In the genomic region with DNA sequence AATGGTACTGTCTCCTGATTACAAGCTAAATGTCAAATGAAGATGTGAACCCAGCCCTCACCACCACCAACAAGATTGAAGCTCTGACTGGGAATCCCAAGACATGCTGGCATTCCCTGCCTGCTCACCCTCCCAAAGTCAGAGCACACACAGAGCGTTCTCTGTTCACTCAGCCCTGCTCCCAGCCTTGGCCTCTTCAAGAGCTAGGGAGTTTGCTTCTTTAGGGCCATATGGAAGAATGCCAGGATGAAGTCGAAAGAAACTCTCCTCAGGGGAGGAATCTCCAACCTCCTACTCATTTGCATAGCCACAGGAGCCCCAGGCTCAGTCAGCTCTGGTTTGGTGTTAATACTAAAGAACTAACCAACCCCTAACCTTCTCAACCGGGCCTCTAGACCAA, we compare ENCODE assay signal across 14 mouse cellular contexts.
DNase-seq lines count a peak whose midpoint lies in the region; ATAC-seq and TF ChIP-seq lines count a peak whose summit lies in the region.
"Had no signal": no experiment of that assay in that cellular context is flagged by ENCODE, and none has a peak within 500 bp of the region (broad histone marks: within the 10 kb centered on the region; RNA-seq: fewer than 3 reads in every experiment).

No protein-coding gene starts in this region.

- peak; percentile 57 for ATAC-seq in forebrain, embryonic 14.5 days
- ATAC-seq in forebrain, embryonic 11.5 days (replicated peaks; ENCODE audit: low FRiP score) = no peak
- peak; percentile 77; the same call in 1 of the 2 replicates for ATAC-seq in lung, embryonic 14.5 days (ENCODE audit: insufficient read depth)
- peak; percentile 71; the same call in 1 of the 2 replicates for ATAC-seq in midbrain, embryonic 16.5 days
- no peak for ATAC-seq in erythroblast, adult 5-6 weeks (replicated peaks; ENCODE audit: low FRiP score, poor library complexity, severe bottlenecking)

- peak; percentile 33 for DNase-seq in forebrain, embryonic 14.5 days (ENCODE audit: low spot score)
- no peak for DNase-seq in forebrain, embryonic 11.5 days (ENCODE audit: low spot score)
- DNase-seq in lung, embryonic 14.5 days = peak; percentile 81
- DNase-seq in lung, postnatal 4 days = no peak
- DNase-seq in NIH3T3 (ENCODE audit: low read depth) = peak; percentile 34
- DNase-seq in c-Kit-positive CD71-positive TER-119-positive erythroid progenitor cells, embryonic 14.5 days (ENCODE audit: low spot score) = no peak
- DNase-seq: cerebellum, postnatal 25 days; kidney, adult 11 months; lung, postnatal 36 days; retina, postnatal 1 day had no signal

- H3K4me1 ChIP-seq in forebrain, embryonic 14.5 days (ENCODE audit: control insufficient read depth, insufficient read depth, low read length) = no peaks in the 10 kb centered on the region
- H3K4me1 ChIP-seq in forebrain, embryonic 11.5 days (replicated peaks; ENCODE audit: control insufficient read depth, insufficient read depth, low read length) = no peaks in the 10 kb centered on the region
- H3K4me1 ChIP-seq in lung, embryonic 14.5 days (ENCODE audit: insufficient read depth) = no peaks in the 10 kb centered on the region; the same call in 1 of the 2 replicates
- H3K4me1 ChIP-seq in midbrain, embryonic 16.5 days (ENCODE audit: control insufficient read depth, insufficient read depth, low read length) = no peaks in the 10 kb centered on the region

- H3K27me3 ChIP-seq in forebrain, embryonic 14.5 days (replicated peaks; ENCODE audit: control insufficient read depth, insufficient read depth, low read length) = no peaks in the 10 kb centered on the region
- H3K27me3 ChIP-seq in forebrain, embryonic 11.5 days (ENCODE audit: control insufficient read depth, insufficient read depth, low read length) = no peaks in the 10 kb centered on the region
- no peaks in the 10 kb centered on the region for H3K27me3 ChIP-seq in lung, embryonic 14.5 days (ENCODE audit: insufficient read depth, low read length)
- no peaks in the 10 kb centered on the region for H3K27me3 ChIP-seq in midbrain, embryonic 16.5 days (ENCODE audit: control insufficient read depth, insufficient read depth, low read depth, low read length)

- H3K9me3 ChIP-seq in forebrain, embryonic 14.5 days (replicated peaks; ENCODE audit: control insufficient read depth, low read length) = no peaks in the 10 kb centered on the region
- H3K9me3 ChIP-seq in forebrain, embryonic 11.5 days (ENCODE audit: control insufficient read depth, low read length) = no peaks in the 10 kb centered on the region
- H3K9me3 ChIP-seq in lung, embryonic 14.5 days (ENCODE audit: low read depth, low read length) = no peaks in the 10 kb centered on the region
- H3K9me3 ChIP-seq in midbrain, embryonic 16.5 days (replicated peaks; ENCODE audit: control insufficient read depth, low read length, poor library complexity, severe bottlenecking) = no peaks in the 10 kb centered on the region

- H3K36me3 ChIP-seq in forebrain, embryonic 14.5 days (ENCODE audit: control insufficient read depth, insufficient read depth, low read length) = no peaks in the 10 kb centered on the region
- H3K36me3 ChIP-seq in forebrain, embryonic 11.5 days (ENCODE audit: control insufficient read depth, insufficient read depth, low read length) = no peaks in the 10 kb centered on the region
- no peaks in the 10 kb centered on the region for H3K36me3 ChIP-seq in lung, embryonic 14.5 days (ENCODE audit: insufficient read depth)
- H3K36me3 ChIP-seq in midbrain, embryonic 16.5 days (ENCODE audit: control insufficient read depth, insufficient read depth, low read length) = no peaks in the 10 kb centered on the region

- H3K4me2 ChIP-seq in forebrain, embryonic 14.5 days (ENCODE audit: low read length) = no peak overlapping the region
- no peak overlapping the region for H3K4me2 ChIP-seq in forebrain, embryonic 11.5 days (ENCODE audit: low read depth, low read length, severe bottlenecking)
- H3K4me2 ChIP-seq in lung, embryonic 14.5 days = no peak overlapping the region
- H3K4me2 ChIP-seq in midbrain, embryonic 16.5 days (ENCODE audit: low read length) = no peak overlapping the region

- H3K9ac ChIP-seq in forebrain, embryonic 14.5 days (ENCODE audit: low read length) = no peak overlapping the region
- H3K9ac ChIP-seq in forebrain, embryonic 11.5 days (ENCODE audit: low read length) = no peak overlapping the region
- no peak overlapping the region for H3K9ac ChIP-seq in lung, embryonic 14.5 days
- H3K9ac ChIP-seq in midbrain, embryonic 16.5 days (ENCODE audit: low read depth, low read length) = no peak overlapping the region

- H3K4me3 ChIP-seq in forebrain, embryonic 14.5 days (ENCODE audit: low read depth, low read length) = no peak overlapping the region
- no peak overlapping the region for H3K4me3 ChIP-seq in forebrain, embryonic 11.5 days (ENCODE audit: low read depth, low read length)
- no peak overlapping the region for H3K4me3 ChIP-seq in lung, embryonic 14.5 days (ENCODE audit: low read depth, low read length)
- no peak overlapping the region for H3K4me3 ChIP-seq in midbrain, embryonic 16.5 days (ENCODE audit: low read depth, low read length)
- H3K4me3 ChIP-seq: layer of hippocampus, adult 2 months; myocyte had no signal

- 13% methylated on average over 3 of the region's 3 CpGs for WGBS in forebrain, embryonic 14.5 days
- WGBS in forebrain, embryonic 11.5 days = 27% methylated on average over 3 of the region's 3 CpGs
- 11% methylated on average over 3 of the region's 3 CpGs for WGBS in lung, embryonic 14.5 days
- 17% methylated on average over 3 of the region's 3 CpGs for WGBS in midbrain, embryonic 16.5 days

- TF ChIP-seq CTCF in lung, embryonic 14.5 days (IDR thresholded peaks at IDR 0.05; ENCODE audit: low read depth) = no peak

- H3K27ac ChIP-seq in forebrain, embryonic 14.5 days (ENCODE audit: low read depth, low read length) = no peak overlapping the region
- no peak overlapping the region for H3K27ac ChIP-seq in forebrain, embryonic 11.5 days (ENCODE audit: low read depth, low read length)
- H3K27ac ChIP-seq in lung, embryonic 14.5 days (ENCODE audit: low read depth) = no peak overlapping the region
- no peak overlapping the region for H3K27ac ChIP-seq in midbrain, embryonic 16.5 days (ENCODE audit: low read length)
- H3K27ac ChIP-seq: layer of hippocampus, adult 2 months had no signal

Comparison
In these comparisons a context has a peak if more than half of its experiments do, and no peak if none do; other contexts are left out.
1. ATAC-seq: peak in forebrain, embryonic 14.5 days (single experiment), lung, embryonic 14.5 days (single experiment) and midbrain, embryonic 16.5 days (single experiment); none in forebrain, embryonic 11.5 days (single experiment) and erythroblast, adult 5-6 weeks (single experiment).
2. DNase-seq: peak in forebrain, embryonic 14.5 days (single experiment), lung, embryonic 14.5 days (single experiment) and NIH3T3 (single experiment); none in forebrain, embryonic 11.5 days (single experiment), lung, postnatal 4 days (0 of 2) and c-Kit-positive CD71-positive TER-119-positive erythroid progenitor cells, embryonic 14.5 days (single experiment).